8 mouse cellular contexts compared by ENCODE assay signal in genomic region chr6:108828872-108829271, GRCm38 (mm10). TPM values are rescaled to one million over a fixed set of nuclear protein-coding genes. Genes with fewer than 3 reads are reported as not detected.
A peak's percentile ranks its signal among the peaks of the same experiment; 100 is the strongest.
DNase-seq lines count a peak whose midpoint lies in the region; ATAC-seq and TF ChIP-seq lines count a peak whose summit lies in the region.

No protein-coding gene starts in this region.

- no peak for ATAC-seq in erythroblast, adult 5-6 weeks (replicated peaks; ENCODE audit: low FRiP score, poor library complexity, severe bottlenecking)
- peak; percentile 66; the same call in 1 of the 2 replicates for ATAC-seq in midbrain, embryonic 11.5 days (ENCODE audit: low FRiP score)

- TF ChIP-seq CTCF in ES-Bruce4 (IDR thresholded peaks at IDR 0.05; ENCODE audit: low read depth, low read length): no peak
- no peak for TF ChIP-seq CTCF in thymus, adult 2 months (IDR thresholded peaks at IDR 0.05; ENCODE audit: borderline replicate concordance, control insufficient read depth, extremely low read depth, insufficient read depth, low read length, poor library complexity)

- no peak for DNase-seq in embryonic facial prominence, embryonic 10.5 days (ENCODE audit: low spot score)
- peak; percentile 42 to 56 for DNase-seq in heart, postnatal 14 days
- peak; percentile 69 for DNase-seq in limb, embryonic 10.5 days (ENCODE audit: low spot score)
- DNase-seq in midbrain, embryonic 11.5 days (ENCODE audit: low spot score, missing footprints): no peak
- DNase-seq in thymus, adult 2 months: peak; percentile 52

- no peaks in the 10 kb centered on the region for H3K27me3 ChIP-seq in erythroblast, embryonic 14.5 days (ENCODE audit: control insufficient read depth)
- no peaks in the 10 kb centered on the region for H3K27me3 ChIP-seq in ES-Bruce4 (ENCODE audit: control insufficient read depth, insufficient read depth, low read length, poor library complexity, severe bottlenecking)
- H3K27me3 ChIP-seq in embryonic facial prominence, embryonic 10.5 days (replicated peaks; ENCODE audit: low read depth, poor library complexity, severe bottlenecking): no peaks in the 10 kb centered on the region
- no peaks in the 10 kb centered on the region for H3K27me3 ChIP-seq in limb, embryonic 10.5 days (ENCODE audit: low read depth, poor library complexity, severe bottlenecking)
- H3K27me3 ChIP-seq in midbrain, embryonic 11.5 days (ENCODE audit: control insufficient read depth, insufficient read depth, low read length): no peaks in the 10 kb centered on the region
- H3K27me3 ChIP-seq in thymus, adult 2 months (ENCODE audit: control insufficient read depth, insufficient read depth, low read length): no peaks in the 10 kb centered on the region

- intact Hi-C loops in heart, postnatal 14 days (cut with DNase I): loop anchor here (2.0 kb wide), 1 partner anchor 44 kb away; no protein-coding TSS in a partner anchor

- peak overlapping the region; percentile 98 for H3K9ac ChIP-seq in ES-Bruce4 (ENCODE audit: low read depth, poor library complexity, severe bottlenecking)
- peak overlapping the region; percentile 91 for H3K9ac ChIP-seq in midbrain, embryonic 11.5 days (ENCODE audit: low read length)

- no peaks in the 10 kb centered on the region for H3K9me3 ChIP-seq in erythroblast, embryonic 14.5 days (ENCODE audit: control insufficient read depth, low read length)
- no peaks in the 10 kb centered on the region for H3K9me3 ChIP-seq in ES-Bruce4 (replicated peaks; ENCODE audit: control insufficient read depth, insufficient read depth, low read length, poor library complexity, severe bottlenecking)
- no peaks in the 10 kb centered on the region for H3K9me3 ChIP-seq in embryonic facial prominence, embryonic 10.5 days
- H3K9me3 ChIP-seq in limb, embryonic 10.5 days (replicated peaks): no peaks in the 10 kb centered on the region
- no peaks in the 10 kb centered on the region for H3K9me3 ChIP-seq in midbrain, embryonic 11.5 days (ENCODE audit: control insufficient read depth, low read length)

- no peak for TF ChIP-seq EP300 in ES-Bruce4 (IDR thresholded peaks at IDR 0.05; ENCODE audit: insufficient read depth, low read depth, low read length)

- peaks cover 7% of the 10 kb centered on the region for H3K36me3 ChIP-seq in erythroblast, embryonic 14.5 days (ENCODE audit: control insufficient read depth)
- H3K36me3 ChIP-seq in ES-Bruce4 (ENCODE audit: control insufficient read depth, insufficient read depth, low read length, poor library complexity, severe bottlenecking): no peaks in the 10 kb centered on the region; the same call in 1 of the 2 replicates
- H3K36me3 ChIP-seq in embryonic facial prominence, embryonic 10.5 days (replicated peaks): peaks cover 8% of the 10 kb centered on the region
- peaks cover 7% of the 10 kb centered on the region; the same call in 1 of the 2 replicates for H3K36me3 ChIP-seq in limb, embryonic 10.5 days
- H3K36me3 ChIP-seq in midbrain, embryonic 11.5 days (ENCODE audit: control insufficient read depth, insufficient read depth, low read length): no peaks in the 10 kb centered on the region; the same call in 1 of the 2 replicates
- peaks cover 17% of the 10 kb centered on the region for H3K36me3 ChIP-seq in thymus, adult 2 months (ENCODE audit: control insufficient read depth, insufficient read depth, low read length)

- 0% methylated on average over 56 of the region's 56 CpGs for WGBS in embryonic facial prominence, embryonic 10.5 days
- under 1% methylated on average over 56 of the region's 56 CpGs for WGBS in limb, embryonic 10.5 days
- WGBS in midbrain, embryonic 11.5 days: under 1% methylated on average over 53 of the region's 56 CpGs
- WGBS in thymus, adult 2 months: under 1% methylated on average over 56 of the region's 56 CpGs

- TF ChIP-seq POLR2A in ES-Bruce4 (IDR thresholded peaks at IDR 0.05; ENCODE audit: insufficient read depth, low read length): no peak
- no peak for TF ChIP-seq POLR2A in thymus, adult 2 months (IDR thresholded peaks at IDR 0.05; ENCODE audit: control insufficient read depth, extremely low read depth, insufficient read depth, low read length, poor library complexity)

- H3K4me3 ChIP-seq in erythroblast, embryonic 14.5 days (replicated peaks): peak overlapping the region; percentile 86
- H3K4me3 ChIP-seq in ES-Bruce4 (ENCODE audit: low read depth, low read length): peak overlapping the region; percentile 93
- H3K4me3 ChIP-seq in embryonic facial prominence, embryonic 10.5 days: peak overlapping the region; percentile 93
- peak overlapping the region; percentile 91 for H3K4me3 ChIP-seq in limb, embryonic 10.5 days
- H3K4me3 ChIP-seq in midbrain, embryonic 11.5 days (ENCODE audit: low read depth, low read length): peak overlapping the region; percentile 86
- peak overlapping the region; percentile 91 for H3K4me3 ChIP-seq in thymus, adult 2 months (ENCODE audit: control insufficient read depth, insufficient read depth, low read length)

- H3K4me1 ChIP-seq in erythroblast, embryonic 14.5 days (ENCODE audit: control insufficient read depth): peaks cover 39% of the 10 kb centered on the region
- no peaks in the 10 kb centered on the region for H3K4me1 ChIP-seq in ES-Bruce4 (ENCODE audit: control insufficient read depth, insufficient read depth, low read length)
- peaks cover 24% of the 10 kb centered on the region for H3K4me1 ChIP-seq in embryonic facial prominence, embryonic 10.5 days
- peaks cover 19% of the 10 kb centered on the region for H3K4me1 ChIP-seq in limb, embryonic 10.5 days
- peaks cover 15% of the 10 kb centered on the region for H3K4me1 ChIP-seq in midbrain, embryonic 11.5 days (ENCODE audit: control insufficient read depth, insufficient read depth, low read length)
- H3K4me1 ChIP-seq in thymus, adult 2 months (replicated peaks; ENCODE audit: control insufficient read depth, insufficient read depth, low read length): peaks cover 19% of the 10 kb centered on the region

- peak overlapping the region; percentile 23; the same call in 1 of the 2 replicates for H3K27ac ChIP-seq in ES-Bruce4 (ENCODE audit: insufficient read depth, low read length)
- peak overlapping the region; percentile 95 for H3K27ac ChIP-seq in embryonic facial prominence, embryonic 10.5 days (replicated peaks)
- peak overlapping the region; percentile 96 for H3K27ac ChIP-seq in limb, embryonic 10.5 days
- H3K27ac ChIP-seq in midbrain, embryonic 11.5 days (ENCODE audit: low read depth, low read length): peak overlapping the region; percentile 65
- H3K27ac ChIP-seq in thymus, adult 2 months (ENCODE audit: control insufficient read depth, insufficient read depth, low read length): peak overlapping the region; percentile 90

- peak overlapping the region; percentile 91 for H3K4me2 ChIP-seq in midbrain, embryonic 11.5 days

RNA-seq across cellular contexts. Expression of gene Edem1, which starts 0.4 kb away (rescaled TPM):
- 0.10 and 0.15 TPM in 2 replicates for polyA plus RNA-seq in erythroblast, embryonic 14.5 days (2012)
- 16.7 and 21.7 TPM in 2 replicates for total RNA-seq in erythroblast, adult 5-6 weeks (2015; ENCODE audit: low replicate concordance)
- 19.3 and 25.6 TPM in 2 replicates for total RNA-seq in erythroblast, adult 5-6 weeks (2017; ENCODE audit: low replicate concordance)
- 64.3 and 77.0 TPM in 2 replicates for polyA plus RNA-seq in ES-Bruce4 (2011; ENCODE audit: insufficient read depth, insufficient read length, low read depth, missing spikeins)
- polyA plus RNA-seq in embryonic facial prominence, embryonic 10.5 days (2016; fragmentation: Nextera tagmentation; extraction: Ambion mirVana): 19.1 and 19.9 TPM in 2 replicates
- 10 to 100 TPM; 14.8 to 30.7 TPM for total RNA-seq in heart, postnatal 14 days (2021)
- 19.7 and 21.5 TPM in 2 replicates for polyA plus RNA-seq in limb, embryonic 10.5 days (2016; fragmentation: Nextera tagmentation; extraction: Ambion mirVana)
- 20.5 and 21.7 TPM in 2 replicates for polyA plus RNA-seq in midbrain, embryonic 11.5 days (2014; fragmentation: Nextera tagmentation; extraction: Ambion mirVana)
- 241 and 286 TPM in 2 replicates for polyA plus RNA-seq in thymus, adult 2 months (2012; rRNA removed)

RNA-seq across cellular contexts. Expression of gene Arl8b, which starts 46.0 kb away (rescaled TPM):
- polyA plus RNA-seq in erythroblast, embryonic 14.5 days (2012): 0.39 and 0.47 TPM in 2 replicates
- total RNA-seq in erythroblast, adult 5-6 weeks (2015; ENCODE audit: low replicate concordance): 33.0 and 44.3 TPM in 2 replicates
- total RNA-seq in erythroblast, adult 5-6 weeks (2017; ENCODE audit: low replicate concordance): 11.6 and 19.3 TPM in 2 replicates
- polyA plus RNA-seq in ES-Bruce4 (2011; ENCODE audit: insufficient read depth, insufficient read length, low read depth, missing spikeins): 82.9 and 83.7 TPM in 2 replicates
- polyA plus RNA-seq in embryonic facial prominence, embryonic 10.5 days (2016; fragmentation: Nextera tagmentation; extraction: Ambion mirVana): 61.4 and 62.2 TPM in 2 replicates
- 10 to 100 TPM; 76.5 to 82.0 TPM for total RNA-seq in heart, postnatal 14 days (2021)
- 55.1 and 64.3 TPM in 2 replicates for polyA plus RNA-seq in limb, embryonic 10.5 days (2016; fragmentation: Nextera tagmentation; extraction: Ambion mirVana)
- polyA plus RNA-seq in midbrain, embryonic 11.5 days (2014; fragmentation: Nextera tagmentation; extraction: Ambion mirVana): 84.3 and 94.5 TPM in 2 replicates
- 22.1 and 22.3 TPM in 2 replicates for polyA plus RNA-seq in thymus, adult 2 months (2012; rRNA removed)

Comparison
In these comparisons a context has a peak if more than half of its experiments do, and no peak if none do; other contexts are left out.
1. H3K27ac ChIP-seq: peak in every context shown above with its lines; median percentile 96 in limb, embryonic 10.5 days; 95 in embryonic facial prominence, embryonic 10.5 days; 90 in thymus, adult 2 months; 65 in midbrain, embryonic 11.5 days; 23 in ES-Bruce4.
2. DNase-seq: peak in heart, postnatal 14 days (2 of 2), limb, embryonic 10.5 days (single experiment) and thymus, adult 2 months (single experiment); none in embryonic facial prominence, embryonic 10.5 days (single experiment) and midbrain, embryonic 11.5 days (single experiment).
3. RNA of gene Edem1, which starts 0.4 kb away (polyA plus RNA-seq): 241 to 286 TPM in thymus, adult 2 months, 64.3 to 77.0 TPM in ES-Bruce4, 19.7 to 21.5 TPM in limb, embryonic 10.5 days, 20.5 to 21.7 TPM in midbrain, embryonic 11.5 days and 19.1 to 19.9 TPM in embryonic facial prominence, embryonic 10.5 days; 0.10 to 0.15 TPM in erythroblast, embryonic 14.5 days; every median in the first group is over 10 times any median in the second.
4. RNA of gene Arl8b, which starts 46.0 kb away (polyA plus RNA-seq): 84.3 to 94.5 TPM in midbrain, embryonic 11.5 days, 82.9 to 83.7 TPM in ES-Bruce4, 55.1 to 64.3 TPM in limb, embryonic 10.5 days, 61.4 to 62.2 TPM in embryonic facial prominence, embryonic 10.5 days and 22.1 to 22.3 TPM in thymus, adult 2 months; 0.39 to 0.47 TPM in erythroblast, embryonic 14.5 days; every median in the first group is over 10 times any median in the second.
5. Peak in every context shown above with its lines, with median percentiles within 50 percentile points of each other: H3K4me3 ChIP-seq.